Mouse (Mus musculus): Measurements from ENCODE around the gene Lig4. TPM values are rescaled to one million over a fixed set of nuclear protein-coding genes. Genes with fewer than 3 reads are reported as not detected.

Gene Lig4
- 10 to 100 TPM; 12.1 to 12.9 TPM for total RNA-seq (2021)

GRCm38 (mm10) chr8:9977573-9978314 lies at the start of gene Lig4, which contains the start of gene Abhd13:
Lig4 (minus strand) TSS chr8:9977686.
Abhd13 (plus strand) TSS chr8:9977707.
- DNase-seq, result peak; percentile 98 to 100

DNA sequence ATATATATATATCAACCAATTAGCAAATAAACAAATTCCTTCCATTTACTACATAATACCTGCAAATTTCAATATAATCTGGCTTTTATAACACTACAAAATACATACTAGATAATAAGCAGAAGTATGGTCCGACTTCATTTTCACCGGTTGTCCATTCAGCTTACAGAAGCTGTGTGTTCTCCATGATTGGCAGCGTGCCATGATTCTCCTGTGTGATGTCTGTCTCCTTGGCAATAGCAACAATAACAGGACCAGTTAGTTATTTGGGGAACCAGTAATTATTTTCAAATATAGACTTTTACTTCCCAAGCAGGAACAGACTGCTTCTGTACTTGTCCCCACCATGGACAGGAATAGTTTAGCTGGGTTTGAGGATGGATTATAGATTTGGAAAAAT lies 39.7 kb upstream of the Lig4 start:
- DNase-seq, result no peak

- DNase-seq, result no peak
Observed at GRCm38 (mm10) chr8:10016252-10016651, 38.8 kb upstream of the Lig4 start.

DNA sequence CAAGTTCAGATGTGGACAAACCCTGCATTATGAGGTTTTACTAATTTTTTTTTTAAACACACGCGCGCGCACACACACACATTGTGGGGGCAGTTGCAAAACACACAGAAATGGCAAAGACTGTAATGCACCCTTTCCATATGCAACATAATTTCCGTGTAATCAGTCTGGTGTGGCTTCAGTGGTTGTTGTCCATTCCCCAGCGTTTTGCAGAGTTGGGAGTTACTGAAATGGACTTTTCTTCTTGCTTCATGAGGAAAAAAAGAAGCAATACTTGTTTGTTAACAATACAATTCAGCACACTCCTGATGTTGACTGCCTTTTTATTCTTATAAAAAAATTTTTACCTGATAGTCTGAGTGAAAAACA lies 30.2 kb upstream of the Lig4 start:
- no peak for DNase-seq

DNA sequence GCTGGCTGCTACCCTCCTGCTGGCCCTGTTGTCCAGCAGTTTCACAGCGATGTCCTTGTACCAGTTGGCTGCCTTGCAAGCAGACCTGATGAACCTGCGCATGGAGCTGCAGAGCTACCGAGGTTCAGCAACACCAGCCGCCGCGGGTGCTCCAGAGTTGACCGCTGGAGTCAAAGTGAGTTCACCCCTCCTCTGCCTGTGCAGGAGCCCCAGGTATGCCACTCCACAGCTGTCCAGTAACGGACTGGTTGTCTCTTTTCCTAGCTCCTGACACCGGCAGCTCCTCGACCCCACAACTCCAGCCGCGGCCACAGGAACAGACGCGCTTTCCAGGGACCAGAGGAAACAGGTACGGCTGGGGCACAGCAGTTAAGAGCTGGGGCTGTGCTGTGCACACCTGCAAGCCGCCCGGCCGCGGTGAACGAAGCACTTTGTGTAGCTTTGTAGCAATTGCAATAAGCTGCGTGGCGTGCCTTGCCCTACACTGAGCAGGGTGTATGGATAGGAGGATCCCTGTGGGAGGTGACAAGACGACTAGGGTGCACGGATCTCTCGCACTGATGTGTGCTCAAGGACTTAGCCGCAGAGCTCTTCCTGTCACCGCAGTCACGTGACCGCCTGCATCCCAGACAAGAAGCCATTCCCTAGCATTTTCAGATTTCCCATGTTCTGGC lies 29.6 kb upstream of the Lig4 start:
- peak; percentile 12 to 37 for DNase-seq

DNA sequence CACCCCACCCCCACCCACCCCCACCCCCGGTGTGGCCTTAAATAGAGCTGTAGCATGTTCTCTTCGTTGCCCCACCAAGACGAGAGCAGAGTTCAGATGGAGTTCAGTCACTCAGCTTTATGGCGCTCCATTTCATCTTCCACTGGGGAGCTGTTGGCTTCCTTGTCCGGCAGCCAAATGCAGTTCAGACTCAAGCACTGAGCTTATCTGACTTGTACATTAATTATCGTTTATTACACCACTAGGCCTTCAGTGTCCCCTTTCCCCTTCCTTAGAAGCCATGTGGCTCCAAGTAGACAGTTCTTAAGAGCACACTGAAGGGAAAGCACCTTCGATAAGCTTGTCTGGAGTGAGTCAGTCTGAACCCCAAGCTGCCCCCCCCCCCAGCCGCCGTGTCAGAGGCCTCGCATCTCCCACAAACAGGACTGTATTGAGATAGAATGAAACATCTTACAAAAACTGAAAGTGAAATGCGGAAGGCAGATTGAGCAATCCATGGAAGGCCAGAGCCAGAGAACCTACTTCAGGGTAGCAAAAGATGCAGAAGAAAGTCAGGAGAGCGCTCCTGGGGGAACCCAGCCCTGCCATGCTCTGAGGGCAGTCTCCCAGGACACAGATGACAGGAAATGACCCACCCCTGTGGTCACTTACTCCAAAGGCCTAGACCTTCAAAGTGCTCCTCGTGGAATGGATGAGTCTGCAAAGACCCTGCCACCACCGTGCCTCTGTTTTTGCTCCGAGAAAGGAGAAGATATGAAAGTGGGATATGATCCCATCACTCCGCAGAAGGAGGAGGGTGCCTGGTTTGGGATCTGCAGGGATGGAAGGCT lies 28.9 kb upstream of the Lig4 start, which contains the start of gene Tnfsf13b:
TSS of gene Tnfsf13b (plus strand) at position 312 of the 830 bp plus-strand sequence.
- DNase-seq, result no peak

DNA sequence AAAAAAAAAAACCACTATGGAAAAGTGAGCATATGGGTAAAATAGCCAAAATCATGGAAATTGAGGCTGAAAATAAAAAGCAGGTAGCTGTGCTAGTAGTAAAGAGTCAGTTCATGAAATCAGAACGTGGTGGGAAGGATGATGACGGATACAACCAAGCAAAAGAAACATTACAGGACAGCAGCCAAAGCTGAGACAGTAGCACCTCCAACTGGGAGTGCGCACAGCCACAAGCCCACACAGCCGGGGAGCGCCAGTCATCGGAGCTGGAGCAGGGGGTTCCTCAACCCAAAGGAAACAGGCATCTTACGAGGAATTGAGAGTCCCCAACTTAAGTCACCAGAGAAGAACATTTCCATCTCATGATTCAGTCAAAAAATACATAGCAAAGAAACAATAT lies 26.6 kb upstream of the Lig4 start:
- no peak for DNase-seq

GRCm38 (mm10) chr8:9980188-9980587 lies 2.7 kb upstream of the Lig4 start:
- no peak for DNase-seq

GRCm38 (mm10) chr8:9979746-9980145 lies 2.3 kb upstream of the Lig4 start:
- DNase-seq, result no peak

DNA sequence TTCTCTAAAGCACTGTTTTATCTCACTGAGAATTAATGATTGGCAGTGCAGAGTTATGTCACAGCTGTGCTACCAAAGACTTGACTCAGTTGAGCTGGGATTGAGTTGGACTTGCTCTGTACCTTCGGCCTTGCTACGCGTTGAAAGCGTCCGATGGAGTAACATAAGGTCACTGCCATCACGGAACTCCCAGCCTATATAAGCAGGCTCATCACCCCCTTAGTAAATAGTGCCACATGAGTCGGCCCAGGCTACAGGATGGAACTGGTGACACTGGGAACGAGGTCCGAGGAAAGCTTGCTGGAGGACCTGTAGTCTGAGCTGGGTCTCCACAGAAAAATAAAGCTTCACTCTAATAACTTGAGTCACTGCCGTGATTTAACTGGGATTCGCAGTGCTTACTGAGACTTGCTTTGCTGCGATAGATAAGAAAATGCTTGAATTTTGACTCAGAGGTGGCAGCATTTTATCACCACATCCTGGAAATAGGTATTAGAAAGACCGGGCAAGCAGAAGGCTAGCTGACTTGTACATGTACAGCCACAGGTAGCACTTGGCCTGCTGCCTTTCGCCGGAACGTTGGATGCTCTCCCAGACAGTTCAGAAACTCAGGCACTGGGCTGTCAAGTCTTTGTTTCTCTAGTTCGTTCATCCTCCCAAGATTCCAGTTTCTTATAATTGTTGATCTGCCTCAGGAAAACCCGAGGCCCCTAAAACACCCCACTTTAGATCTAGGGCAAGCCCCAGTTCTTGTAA lies 1.2 kb upstream of the Lig4 start:
- DNase-seq, result no peak

DNA sequence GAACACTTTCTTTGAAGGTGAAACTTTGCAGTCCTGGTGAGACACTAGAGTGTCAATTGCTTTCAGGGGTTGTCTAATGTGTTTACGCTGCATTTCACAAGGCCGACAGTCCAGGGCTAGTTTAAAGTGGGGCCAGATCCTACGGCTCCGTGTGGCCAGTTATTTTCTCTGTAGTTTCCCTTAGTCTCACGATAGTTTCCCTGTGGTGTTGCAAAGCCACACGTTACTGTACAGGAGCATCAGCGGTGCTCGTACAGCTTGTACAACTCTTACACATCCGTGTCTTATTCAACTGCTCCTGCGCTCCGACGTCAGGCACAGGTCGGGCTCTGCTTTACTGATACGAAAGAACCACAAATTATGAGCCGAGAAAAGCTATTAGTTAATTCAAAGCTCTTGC lies 470 bp downstream of the Lig4 start:
- no peak for DNase-seq

DNA sequence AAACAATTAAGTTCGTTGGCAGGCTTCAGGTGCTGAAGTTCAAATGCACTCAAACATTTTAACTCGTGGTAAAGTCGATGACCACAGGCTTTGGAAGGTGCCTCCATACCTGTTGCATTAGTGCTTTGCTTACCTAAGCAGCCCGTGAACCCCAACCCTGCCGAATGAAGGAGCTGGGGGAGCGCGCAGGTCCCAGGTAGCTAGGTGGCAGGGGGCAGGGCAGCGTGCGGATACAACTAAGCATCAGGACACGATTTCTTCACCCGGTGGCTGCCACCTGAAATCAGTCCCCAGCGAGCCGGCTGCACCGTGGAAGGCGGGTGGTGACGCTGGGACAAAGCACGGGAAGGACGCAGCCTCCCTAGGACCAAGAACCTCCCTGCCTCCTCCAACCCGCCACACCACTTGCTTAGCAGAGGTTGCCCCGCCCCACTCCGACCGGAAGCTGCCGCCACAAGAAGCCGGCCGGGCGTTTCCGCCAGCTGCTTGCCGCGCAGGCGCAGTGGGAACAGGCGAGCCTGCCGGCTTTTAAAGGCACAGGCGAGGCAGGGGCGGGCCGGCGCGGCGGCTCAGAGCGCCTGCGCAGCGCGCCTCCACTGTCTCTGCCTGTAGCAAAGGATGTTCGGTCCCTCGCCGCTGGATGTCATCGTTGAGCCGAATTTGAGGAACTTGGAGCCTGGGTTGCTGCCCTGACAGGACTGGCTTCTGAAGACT lies 1.4 kb downstream of the Lig4 start:
- peak; percentile 97 to 99 for DNase-seq

- DNase-seq, result no peak
Observed at GRCm38 (mm10) chr8:9975276-9975675, 2.2 kb downstream of the Lig4 start.

DNA sequence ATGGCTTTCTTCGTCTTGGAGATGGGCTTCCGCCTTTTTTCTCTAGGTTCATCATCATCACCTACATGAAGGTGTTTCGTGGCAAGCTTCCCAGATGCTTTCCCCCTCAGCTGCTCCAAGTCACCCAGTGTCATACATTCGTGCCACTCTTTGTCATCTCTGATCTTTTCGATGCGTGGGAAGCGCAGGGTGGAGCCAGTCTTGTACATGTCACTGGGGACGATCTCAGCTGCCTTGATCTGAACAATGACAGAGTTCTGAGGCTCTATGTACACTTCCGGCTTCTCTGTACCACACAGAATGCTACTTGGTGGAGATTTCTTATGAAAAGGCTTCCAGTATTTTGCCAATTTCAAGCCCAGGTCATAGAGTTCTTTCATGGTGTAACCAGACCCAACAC lies 5.6 kb downstream of the Lig4 start:
- DNase-seq, result no peak

GRCm38 (mm10) chr8:9959919-9960318 lies 17.6 kb downstream of the Lig4 start:
- DNase-seq, result no peak

- no peak for DNase-seq
Observed at GRCm38 (mm10) chr8:9958338-9958737, 19.1 kb downstream of the Lig4 start.

DNA sequence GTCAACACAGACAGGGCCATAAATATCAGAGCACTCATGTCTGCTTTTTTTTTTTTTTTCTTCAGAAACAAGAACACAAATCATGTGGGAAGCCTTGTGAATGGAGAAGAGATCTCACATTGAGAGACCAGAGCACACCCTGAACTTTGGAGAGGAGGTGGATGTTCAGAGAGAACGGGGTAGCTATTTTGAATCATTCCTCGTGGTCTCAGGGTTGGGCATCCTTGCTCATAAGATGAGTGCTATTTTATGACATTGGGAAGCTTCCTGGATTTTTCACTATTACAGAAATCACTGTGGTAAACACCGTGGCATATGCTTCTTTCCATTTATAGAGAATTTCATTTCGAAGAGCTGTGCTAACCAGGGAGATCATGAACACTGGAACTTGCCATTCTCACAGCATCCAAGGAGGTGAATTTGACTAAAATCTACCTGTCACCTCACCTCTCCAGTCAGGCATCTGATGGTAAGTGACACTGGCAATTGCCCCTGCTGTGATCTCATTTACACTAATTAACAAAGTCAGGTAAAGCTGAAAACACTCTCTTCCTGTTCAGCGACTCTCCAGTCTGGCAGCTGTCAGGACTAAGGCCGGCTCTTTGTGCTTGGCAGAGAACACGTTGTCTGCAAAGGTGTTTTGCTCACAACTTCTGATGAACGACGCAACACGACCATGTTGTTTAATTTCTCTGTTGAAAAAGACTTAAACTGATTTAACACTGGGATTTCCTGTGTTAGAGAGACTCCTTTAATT lies 28.2 kb downstream of the Lig4 start:
- DNase-seq, result no peak

DNA sequence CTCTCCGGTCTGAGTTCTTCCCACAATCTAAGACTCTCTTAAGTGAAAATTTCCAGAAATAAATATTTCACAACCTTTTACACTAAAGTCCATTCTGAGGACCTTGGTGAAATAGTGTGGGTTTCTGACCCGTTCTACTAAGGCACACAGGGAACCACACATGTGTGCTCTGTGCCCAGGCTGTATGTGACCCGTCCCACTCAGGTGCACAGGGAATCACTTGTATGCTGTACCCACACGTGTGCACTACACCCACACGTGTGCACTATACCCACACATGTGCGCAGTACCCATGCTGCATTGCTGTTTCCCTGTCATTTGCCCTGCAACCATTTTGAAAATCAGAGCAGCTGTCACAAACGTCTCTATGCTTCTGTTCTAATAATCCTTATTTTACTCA lies 41.9 kb downstream of the Lig4 start:
- DNase-seq, result no peak

DNA sequence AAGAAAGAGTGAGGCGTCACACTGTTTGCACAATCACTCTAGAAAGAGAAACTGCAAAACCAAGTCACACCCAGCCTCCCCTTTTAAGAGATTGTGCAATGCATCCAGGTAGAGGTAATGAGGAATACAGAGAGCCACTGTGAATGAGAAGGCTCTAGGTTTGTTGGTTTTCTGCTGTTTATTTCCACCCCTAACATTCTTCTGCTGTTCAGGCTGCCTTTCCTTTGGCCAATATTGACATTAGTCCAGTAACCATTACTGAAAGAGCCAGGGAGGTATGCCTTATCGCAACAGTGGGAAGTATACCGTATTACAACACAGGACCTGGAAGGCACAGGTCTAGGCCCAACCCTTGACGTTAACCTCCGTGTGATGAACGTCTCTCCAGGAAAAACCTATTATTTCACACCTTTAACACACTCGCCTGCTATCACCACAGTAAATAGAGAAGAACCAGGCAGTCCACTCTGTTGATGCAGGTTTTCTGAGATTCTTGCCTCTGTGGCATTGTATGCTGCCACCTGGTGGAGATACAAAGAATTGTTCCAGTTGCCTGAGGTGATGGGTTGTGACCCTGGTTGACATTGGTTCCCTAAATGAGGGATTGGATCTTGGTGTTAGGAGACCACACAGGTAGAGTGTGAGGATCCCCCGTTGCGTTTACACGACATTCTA lies 42.5 kb downstream of the Lig4 start:
- peak; percentile 32 to 48 for DNase-seq

- no peak for DNase-seq
Observed at GRCm38 (mm10) chr8:9932711-9933110, 44.8 kb downstream of the Lig4 start.

Data from layer of hippocampus, postnatal 36 days (tissue).